Mouse (Mus musculus): ENCODE measurements around the gene Fam229a.
"Not testable (repeated sequence)": the region's sequence is repeated elsewhere in the genome, so short reads cannot be mapped to it uniquely, and the experiment has no call there.

Gene Fam229a

DNA sequence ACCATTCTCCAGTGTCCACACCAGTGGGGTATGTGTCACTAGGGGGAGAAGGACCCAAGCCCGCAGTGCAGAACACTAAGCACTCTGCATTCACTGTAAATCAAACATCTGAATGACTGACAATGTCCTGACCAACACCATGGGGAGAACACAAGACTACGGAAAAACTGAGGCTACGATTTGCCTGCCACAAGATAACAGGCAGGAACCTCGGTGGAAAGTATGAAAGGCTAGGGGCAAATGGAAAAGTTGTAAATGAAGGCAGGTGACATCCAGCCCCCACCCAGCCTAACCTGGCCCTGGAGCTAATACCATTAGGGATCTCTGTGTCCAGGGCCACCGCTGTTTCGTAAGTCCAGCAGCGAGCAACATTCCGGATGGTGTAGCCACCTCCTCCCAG, 27.5 kb downstream of the Fam229a start:
- no peak for DNase-seq (ENCODE audit: low spot score in 2 of 2)

DNA sequence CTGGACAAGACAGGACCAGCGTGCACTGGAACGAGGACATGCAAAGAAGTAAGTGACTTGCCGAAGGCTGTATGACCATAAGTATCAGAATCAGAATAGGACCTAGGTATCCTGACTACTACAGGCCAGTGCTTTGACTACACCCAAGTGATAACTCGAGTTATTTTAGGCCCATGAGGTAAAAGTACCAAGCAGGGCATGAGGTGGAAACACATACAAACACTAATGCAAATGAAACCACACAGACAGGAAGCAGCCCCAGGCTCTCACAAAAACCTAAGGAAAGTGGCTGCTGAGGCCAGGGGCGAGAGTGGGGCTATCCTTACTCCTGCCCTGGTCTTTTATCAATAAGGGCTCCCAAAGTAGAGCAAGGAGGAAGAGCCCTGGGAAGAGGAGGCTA, 34.3 kb downstream of the Fam229a start:
- DNase-seq (ENCODE audit: low spot score in 2 of 2), result no peak

DNA sequence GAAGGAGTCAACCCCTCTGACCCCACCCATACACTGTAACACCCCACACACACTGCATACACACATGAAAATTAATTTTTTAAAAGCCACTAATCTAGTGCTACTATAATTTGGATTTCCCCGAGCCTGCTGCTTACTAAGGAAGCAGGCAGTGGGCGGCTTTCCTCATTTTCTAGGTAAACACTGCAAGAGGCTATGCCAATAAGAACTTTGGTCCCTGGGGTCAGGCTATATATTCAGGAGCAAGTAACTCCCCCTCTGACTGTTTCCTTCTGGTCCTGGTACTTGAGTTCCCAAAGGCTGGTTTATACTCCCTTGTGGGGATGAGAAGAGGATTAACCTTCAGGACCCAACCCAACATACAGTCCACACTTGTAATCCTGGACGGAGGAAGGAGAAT, 34.9 kb downstream of the Fam229a start:
- DNase-seq (ENCODE audit: low spot score in 2 of 2), result no peak

DNA sequence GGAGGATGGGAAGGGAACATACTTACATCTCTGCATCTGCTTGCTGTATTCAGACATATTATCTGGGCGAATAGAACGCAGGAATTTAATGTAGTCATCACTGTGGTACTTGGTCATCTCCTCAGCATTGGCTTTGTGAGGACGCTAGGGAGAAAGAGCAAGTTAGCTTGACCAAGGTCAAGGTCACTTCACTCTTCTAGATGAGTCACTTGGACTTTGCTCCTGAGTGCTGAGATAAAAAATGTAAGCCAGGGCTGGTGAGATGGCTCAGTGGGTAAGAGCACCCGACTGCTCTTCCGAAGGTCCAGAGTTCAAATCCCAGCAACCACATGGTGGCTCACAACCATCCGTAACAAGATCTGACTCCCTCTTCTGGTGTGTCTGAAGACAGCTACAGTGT, 37.9 kb downstream of the Fam229a start:
- not testable (repeated sequence) for DNase-seq (ENCODE audit: low spot score in 2 of 2)

DNA sequence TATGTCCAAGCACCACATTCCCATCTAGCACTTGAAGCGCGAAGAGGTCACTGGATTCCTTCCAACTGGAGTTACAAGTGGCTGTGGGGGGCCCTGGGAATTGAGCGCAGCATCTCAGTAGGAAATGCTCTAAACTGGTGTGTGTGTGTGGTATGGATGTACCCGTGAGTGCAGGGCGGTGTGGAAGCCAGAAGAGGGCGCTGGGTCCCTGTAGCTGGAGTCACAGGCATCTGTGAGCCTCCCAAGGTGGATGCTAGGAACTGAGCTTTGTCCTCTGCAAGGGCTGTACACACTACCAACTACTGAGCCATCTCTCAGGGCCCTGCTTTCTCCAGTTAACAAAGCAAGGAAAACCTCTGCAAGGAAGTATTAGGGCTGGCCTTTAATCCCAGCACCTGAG, 49.0 kb downstream of the Fam229a start:
- DNase-seq (ENCODE audit: low spot score in 2 of 2), result no peak

All from frontal cortex, postnatal 10 days (tissue).